Mouse (Mus musculus) layer of hippocampus, postnatal 10 days (tissue): ENCODE results near the gene Olfr1467. TPM values are rescaled to one million over a fixed set of nuclear protein-coding genes. Genes with fewer than 3 reads are reported as not detected.

Source experiments
- DNase-seq, 2 experiments: peaks; one replicate each; pipeline ENCODE4 v3.0.0; 2021; ENCODE audit warnings: low spot score in 2 of 2
- long read RNA-seq: library from polyadenylated mRNA; stranded (forward); transcript quantifications from one replicate; pipeline ENCODE4 v2.0.0, GENCODE M21; 2023
- total RNA-seq, 2 experiments: library from RNA; stranded (reverse); gene quantifications; 2 replicates each; pipeline ENCODE4 v1.2.3; 2021

Olfr1467 gene
- total RNA-seq: not detected
- long read RNA-seq: 0 reads

DNA sequence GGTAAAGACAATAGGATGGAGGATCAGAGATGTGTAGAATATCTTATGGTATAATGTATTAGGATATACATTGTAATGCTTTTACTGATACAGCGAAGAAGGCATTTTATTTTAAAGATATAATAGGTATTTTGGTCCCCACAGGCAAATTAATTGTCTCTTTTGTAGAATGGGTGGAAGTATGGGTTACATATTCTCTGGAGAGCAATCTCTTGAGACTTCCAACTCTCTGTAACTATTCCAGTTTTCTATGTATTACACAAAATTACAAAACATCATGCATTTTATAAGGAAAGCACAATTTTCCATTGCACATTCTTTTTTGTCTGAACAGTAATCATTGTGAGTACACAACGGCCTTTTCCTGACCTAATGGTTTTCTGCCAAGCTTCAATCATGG lies at the start of gene Olfr1467:
Gene Olfr1467 (plus strand): TSS at position 301 of the 400 bp plus-strand sequence.
- no peak for DNase-seq

DNA sequence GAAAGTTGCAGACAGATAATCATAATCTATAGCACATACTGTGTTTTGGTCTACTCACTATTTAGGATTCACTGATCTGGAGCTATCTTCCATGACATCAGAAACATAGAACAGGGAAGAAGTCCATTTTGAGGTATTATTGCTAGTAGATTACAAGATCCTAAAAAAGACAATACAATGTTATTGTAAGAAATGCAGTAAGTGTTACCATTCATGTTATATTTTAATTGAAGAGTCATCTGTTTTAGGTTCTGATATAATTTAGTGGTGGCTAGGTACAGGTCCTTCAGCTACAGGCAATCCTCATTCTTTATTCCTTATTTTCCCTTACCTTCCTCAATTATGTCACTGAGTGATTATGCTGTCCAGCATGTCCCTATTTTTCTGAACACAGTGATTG lies 46.6 kb upstream of the Olfr1467 start, which contains the start of gene Olfr1465:
Gene Olfr1465 (minus strand): TSS at position 101 of the 400 bp plus-strand sequence.
- no peak for DNase-seq

DNA sequence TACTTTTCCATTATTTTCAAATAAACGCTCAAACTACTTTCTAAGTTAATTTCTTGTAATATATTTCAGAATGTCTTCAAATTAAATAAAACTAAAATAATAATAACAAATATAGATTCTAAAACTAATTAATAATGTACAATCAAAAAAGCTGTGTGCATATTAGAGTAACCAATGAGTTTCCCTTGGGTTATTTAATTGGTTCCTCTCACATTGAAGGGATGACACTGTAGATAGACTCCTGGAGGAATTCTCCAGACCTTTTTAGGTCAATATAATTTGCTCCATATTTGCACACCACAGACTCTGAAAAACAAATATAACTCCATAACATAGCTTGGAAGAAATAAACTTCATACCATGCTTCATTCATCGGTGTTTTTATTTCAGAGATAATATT lies 23.5 kb upstream of the Olfr1467 start, which contains the start of gene Olfr1466:
Gene Olfr1466 (plus strand): TSS at position 301 of the 400 bp plus-strand sequence.
- DNase-seq: no peak

DNA sequence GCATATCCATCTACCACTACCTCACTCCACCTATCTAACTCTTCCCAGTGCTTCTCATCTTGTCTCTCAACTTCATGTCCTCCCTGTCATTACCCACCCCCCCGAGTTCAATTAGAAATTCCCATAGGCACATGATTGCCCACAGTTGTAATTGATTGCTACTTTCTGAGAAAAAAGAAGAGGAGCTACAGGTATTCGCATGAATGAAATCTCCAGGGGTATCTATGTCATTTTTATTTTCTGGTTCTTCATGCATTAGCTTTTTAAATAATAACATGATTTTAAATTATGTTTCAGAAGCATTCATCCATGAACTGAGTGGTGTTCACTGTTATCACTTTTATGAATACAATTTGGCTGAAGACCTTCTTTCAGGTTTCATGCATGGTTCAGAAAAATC lies 45.5 kb downstream of the Olfr1467 start, which contains the start of gene Olfr1469:
Gene Olfr1469 (plus strand): TSS at position 301 of the 400 bp plus-strand sequence.
- no peak for DNase-seq

Other genes starting within 250 kb of the Olfr1467 start
- gene Olfr1459, start 212.7 kb upstream of the Olfr1467 start, total RNA-seq: under 1 TPM; 0.22 to 0.23 TPM
- not detected for gene Olfr1461, start 199.2 kb upstream of the Olfr1467 start, total RNA-seq
- not detected for gene Olfr1462, start 176.5 kb upstream of the Olfr1467 start, total RNA-seq
- gene Olfr1463, start 130.9 kb upstream of the Olfr1467 start, total RNA-seq: not detected
- not detected for gene Olfr1465, start 46.7 kb upstream of the Olfr1467 start, total RNA-seq
- gene Olfr1466, start 23.4 kb upstream of the Olfr1467 start, total RNA-seq: not detected
- gene Olfr1469, start 45.6 kb downstream of the Olfr1467 start, total RNA-seq: not detected
- gene Olfr1471, start 81.2 kb downstream of the Olfr1467 start, total RNA-seq: not detected
- gene Olfr1472, start 93.8 kb downstream of the Olfr1467 start, total RNA-seq: not detected
- not detected for gene Olfr1474, start 107.3 kb downstream of the Olfr1467 start, total RNA-seq
- gene Olfr1475, start 118.0 kb downstream of the Olfr1467 start, total RNA-seq: not detected
- not detected for gene Olfr1477, start 138.3 kb downstream of the Olfr1467 start, total RNA-seq
- not detected for gene Olfr1480, start 165.7 kb downstream of the Olfr1467 start, total RNA-seq
- gene Olfr1484, start 221.3 kb downstream of the Olfr1467 start, total RNA-seq: not detected